Mouse (Mus musculus) midbrain, postnatal 0 days (tissue): ENCODE data around the gene Inf2. TPM values are rescaled to one million over a fixed set of nuclear protein-coding genes. Genes with fewer than 3 reads are reported as not detected.

ENCODE experiments used
- ATAC-seq: fragments of 200-750 bp; cut with Nextera tagmentation; 2 replicates; pipeline ENCODE4 v1.8.0; 2017; ENCODE audit warnings: moderate number of reproducible peaks, mild to moderate bottlenecking, moderate TSS enrichment, moderate library complexity; ENCODE audit not compliant: low FRiP score
- DNase-seq: peaks from one replicate; pipeline ENCODE4 v3.0.0-alpha.2; 2015; ENCODE audit warnings: low spot score
- H3K27ac ChIP-seq: fragments of 300-500 bp; sonication (generic); 2 replicates; pipeline ENCODE4 v1.5.1; 2014; ENCODE audit warnings: low read depth, mild to moderate bottlenecking, low read length, mixed read lengths
- H3K27me3 ChIP-seq: fragments of 300-500 bp; sonication (generic); 2 replicates; pipeline ENCODE4 v1.6.1; 2014; ENCODE audit warnings: low read length, control low read depth, mixed read lengths; ENCODE audit not compliant: insufficient read depth
- H3K36me3 ChIP-seq: fragments of 300-500 bp; sonication (generic); 2 replicates; pipeline ENCODE4 v1.6.1; 2014; ENCODE audit warnings: low read length, control low read depth, mixed read lengths; ENCODE audit not compliant: insufficient read depth
- H3K4me1 ChIP-seq: fragments of 300-500 bp; sonication (generic); 2 replicates; pipeline ENCODE4 v1.6.1; 2014; ENCODE audit warnings: mild to moderate bottlenecking, control low read depth, antibody characterized with exemption, low read length, mixed read lengths; ENCODE audit not compliant: insufficient read depth
- H3K4me2 ChIP-seq: fragments of 300-500 bp; sonication (generic); 2 replicates; pipeline ENCODE4 v1.6.1; 2014; ENCODE audit warnings: low read depth, mild to moderate bottlenecking, low read length, mixed read lengths; ENCODE audit not compliant: poor library complexity, severe bottlenecking
- H3K4me3 ChIP-seq: fragments of 300-500 bp; sonication (generic); 2 replicates; pipeline ENCODE4 v1.5.1; 2014; ENCODE audit warnings: low read depth, mild to moderate bottlenecking, low read length, moderate library complexity
- H3K9ac ChIP-seq: fragments of 300-500 bp; sonication (generic); replicated peaks from 2 replicates; pipeline ENCODE4 v1.6.1; 2014; ENCODE audit warnings: mild to moderate bottlenecking, low read length, moderate library complexity, mixed read lengths; ENCODE audit not compliant: poor library complexity, severe bottlenecking
- H3K9me3 ChIP-seq: fragments of 300-500 bp; sonication (generic); 2 replicates; pipeline ENCODE4 v1.6.1; 2016; ENCODE audit warnings: low read length, control low read depth
- CTCF ChIP-seq: IDR thresholded peaks from 2 replicates; pipeline ENCODE4 v1.5.1; 2016; ENCODE audit warnings: antibody characterized with exemption, mild to moderate bottlenecking
- WGBS: fragments of 180-500 bp; shearing (Covaris S2); extraction: QIAGEN DNeasy Blood & Tissue Kit; methylation state at CpG from one replicate; pipeline ENCODE4 v1.1.7; 2014; 5-methylcytosine and 5-hydroxymethylcytosine counted together
- polyA plus RNA-seq: library from polyadenylated mRNA; unstranded; fragments of >200 nt; fragmentation: Nextera tagmentation; extraction: Ambion mirVana; gene quantifications from 2 replicates; pipeline ENCODE4 v1.2.1, GENCODE M21; 2015
- total RNA-seq: library from RNA; depleted of rRNA; stranded (reverse); fragments of >200 nt; gene quantifications from 2 replicates; pipeline ENCODE4 v1.2.3, GENCODE M21; 2014

Inf2 gene
- total and polyA plus RNA-seq, 2 experiments from 2014 or later, result 1.3 to 3.6 TPM

DNA sequence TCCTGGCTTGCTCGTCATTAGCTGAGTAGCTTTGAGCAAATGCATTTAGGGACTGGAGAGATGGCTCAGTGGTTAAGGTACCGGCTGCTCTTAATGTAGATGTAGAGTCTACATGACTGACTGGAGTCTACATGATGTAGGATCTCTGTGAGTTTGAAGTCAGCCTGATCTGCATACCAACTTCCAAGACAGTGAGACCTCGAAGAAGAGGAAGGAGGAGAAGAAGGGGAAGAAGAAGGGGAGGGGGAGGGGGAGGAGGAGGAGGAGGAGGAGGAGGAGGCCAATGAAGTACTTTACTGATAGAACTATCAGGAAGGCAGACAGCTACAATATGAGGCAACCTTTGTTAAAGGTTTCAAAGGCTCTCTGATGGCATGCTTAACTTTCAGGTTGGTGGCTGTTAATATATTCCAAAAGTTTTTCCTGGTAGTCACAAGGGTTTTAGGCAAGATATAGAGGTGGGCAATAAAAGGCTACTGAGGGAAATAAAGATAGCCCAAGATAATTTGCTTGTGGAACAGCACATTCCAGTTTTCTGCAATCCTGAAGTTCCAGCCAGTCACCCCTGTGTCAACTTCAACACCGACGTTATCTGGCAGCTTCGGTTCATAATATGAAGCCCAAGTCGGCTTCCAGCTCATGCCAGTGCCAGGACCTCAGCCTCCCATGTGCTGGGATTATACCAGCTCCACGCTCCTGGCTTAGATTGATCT, 13.2 kb upstream of the Inf2 start:
- DNase-seq, result no peak
- 77% methylated on average over 8 of the region's 8 CpGs for WGBS

DNA sequence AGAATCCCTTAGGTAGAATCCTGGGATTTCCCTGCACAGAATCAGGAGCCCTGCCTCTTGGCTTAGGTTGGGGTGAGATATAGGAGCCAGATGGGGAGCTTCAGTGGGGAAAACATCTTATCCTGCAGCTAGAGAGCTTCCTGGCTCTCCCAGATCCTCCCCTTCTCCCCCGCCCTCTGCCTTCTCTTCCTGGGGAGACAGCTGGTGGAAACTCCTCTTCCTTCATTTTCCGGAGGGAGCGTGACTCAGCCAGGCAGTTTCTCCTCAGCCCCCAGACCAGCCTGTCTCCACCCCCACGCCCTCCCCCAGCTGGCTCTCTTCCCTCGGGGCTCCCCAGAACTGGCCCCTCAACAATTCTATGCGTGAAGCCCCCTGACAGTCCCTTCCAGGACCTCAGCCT, 12.2 kb upstream of the Inf2 start:
- ATAC-seq (no peak), DNase-seq (no peak)
- Histone ChIP-seq H3K27ac (no peak overlapping the region), H3K9ac (peak overlapping the region; percentile 24; the same call in 1 of the 2 replicates), H3K4me2 (no peak overlapping the region), H3K4me1 (no peaks in the 10 kb centered on the region), H3K27me3 (no peaks in the 10 kb centered on the region), H3K36me3 (no peaks in the 10 kb centered on the region), H3K4me3 (no peak overlapping the region), H3K9me3 (no peaks in the 10 kb centered on the region)
- no peak for TF ChIP-seq CTCF
- 15% methylated on average over 5 of the region's 6 CpGs for WGBS

More for the DNA sequence above, 13.2 kb upstream of the Inf2 start:
- Histone ChIP-seq H3K4me3 (no peak overlapping the region), H3K27ac (no peak overlapping the region), H3K9ac (no peak overlapping the region), H3K4me2 (no peak overlapping the region), H3K36me3 (no peaks in the 10 kb centered on the region), H3K9me3 (no peaks in the 10 kb centered on the region), H3K27me3 (no peaks in the 10 kb centered on the region), H3K4me1 (no peaks in the 10 kb centered on the region)
- no peak for TF ChIP-seq CTCF
- ATAC-seq, result no peak

DNA sequence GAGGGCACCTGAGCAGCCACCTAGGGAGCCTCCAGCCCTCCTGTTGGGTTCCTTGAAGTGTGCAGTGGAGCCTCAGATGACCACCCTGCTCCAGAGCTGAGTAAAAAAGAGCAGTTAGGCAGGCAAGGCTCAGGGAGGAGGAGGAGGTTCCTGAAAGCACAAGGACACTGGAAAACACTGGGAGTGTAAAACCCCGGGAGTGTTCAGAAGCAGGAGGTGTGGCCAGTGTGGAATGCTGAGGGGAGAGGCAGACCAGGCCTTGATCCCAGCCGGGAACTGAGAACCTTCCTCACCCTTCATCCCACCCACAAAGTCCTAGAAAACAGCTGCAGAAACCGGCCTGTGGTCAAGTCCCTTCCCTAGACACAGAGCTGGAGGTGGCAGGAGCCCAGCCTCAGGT, 11.8 kb upstream of the Inf2 start:
- TF ChIP-seq CTCF, result no peak
- Histone ChIP-seq H3K9me3 (no peaks in the 10 kb centered on the region), H3K4me3 (no peak overlapping the region), H3K27ac (no peak overlapping the region), H3K27me3 (no peaks in the 10 kb centered on the region), H3K4me2 (no peak overlapping the region), H3K36me3 (no peaks in the 10 kb centered on the region), H3K4me1 (no peaks in the 10 kb centered on the region), H3K9ac (no peak overlapping the region)
- 14% methylated on average over 3 of the region's 3 CpGs for WGBS
- ATAC-seq (no peak), DNase-seq (no peak)

DNA sequence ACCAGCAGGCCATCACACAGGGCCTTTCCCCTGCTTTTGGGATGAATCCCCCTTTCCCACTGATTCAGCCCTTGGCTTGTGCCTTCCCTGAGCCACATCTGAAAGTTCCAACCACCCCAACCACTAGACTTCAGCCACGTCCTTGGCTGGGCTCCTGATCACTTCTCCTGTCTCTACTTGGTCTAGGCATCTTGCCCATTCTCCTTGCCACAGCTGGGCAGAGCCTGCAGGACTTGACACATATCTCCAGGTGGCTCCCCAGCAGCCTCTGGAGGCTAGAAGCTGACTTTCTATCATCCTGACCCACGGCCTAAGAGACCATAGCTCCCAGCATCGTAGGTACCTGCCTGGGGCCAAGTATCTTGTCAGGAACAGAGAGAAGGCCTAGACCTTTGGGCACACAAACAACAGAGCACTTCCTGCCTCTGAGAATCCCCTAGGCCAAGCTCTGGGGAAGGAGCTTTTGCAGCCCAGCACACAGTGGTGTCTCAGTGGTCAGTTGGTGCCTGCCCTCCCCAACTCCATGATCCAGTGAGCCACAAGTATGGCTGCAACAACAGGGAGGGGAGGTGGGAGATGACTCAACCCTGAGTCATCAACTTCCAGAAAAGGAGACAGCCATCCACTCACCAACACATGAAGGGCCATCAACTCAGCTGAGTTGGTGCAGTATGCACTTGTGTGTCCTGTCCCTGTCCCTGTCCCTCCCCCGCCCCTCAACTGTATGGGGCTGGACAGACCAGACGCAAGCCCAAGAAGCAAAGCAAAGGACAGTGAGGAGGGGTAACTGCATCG, 10.1 kb upstream of the Inf2 start:
- DNase-seq, result no peak
- Histone ChIP-seq H3K9me3 (no peaks in the 10 kb centered on the region), H3K36me3 (no peaks in the 10 kb centered on the region), H3K27me3 (no peaks in the 10 kb centered on the region), H3K27ac (no peak overlapping the region), H3K4me1 (no peaks in the 10 kb centered on the region), H3K4me3 (no peak overlapping the region), H3K9ac (no peak overlapping the region), H3K4me2 (no peak overlapping the region)
- no peak for ATAC-seq
- 78% methylated on average over 6 of the region's 6 CpGs for WGBS
- TF ChIP-seq CTCF, result no peak

DNA sequence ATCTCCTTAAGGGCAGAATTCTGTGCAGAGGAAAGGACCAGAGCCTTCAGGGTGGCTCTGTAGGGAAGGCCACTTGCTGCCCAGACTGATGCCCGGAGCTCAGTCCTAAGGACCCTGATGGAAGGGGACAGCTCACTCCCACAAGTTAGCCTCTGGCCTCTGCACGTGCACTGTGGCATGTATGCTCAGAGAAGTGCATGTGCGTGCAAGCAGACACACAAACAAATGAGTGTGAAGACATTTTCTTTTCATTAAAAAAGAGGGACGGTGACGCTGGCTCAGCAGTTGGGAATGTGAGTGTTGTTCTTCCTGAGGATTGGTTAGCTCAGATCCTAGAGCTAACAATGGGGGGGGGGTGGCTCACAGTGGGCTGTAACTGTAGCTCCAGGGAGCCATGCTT, 9.2 kb upstream of the Inf2 start:
- no peaks in the 10 kb centered on the region for H3K9me3 ChIP-seq
- DNase-seq (no peak), ATAC-seq (no peak)
- no peak overlapping the region for H3K4me2 ChIP-seq
- no peaks in the 10 kb centered on the region for H3K4me1 ChIP-seq
- no peak overlapping the region for H3K9ac ChIP-seq
- H3K27me3 ChIP-seq, result no peaks in the 10 kb centered on the region
- H3K27ac ChIP-seq, result no peak overlapping the region
- TF ChIP-seq CTCF, result no peak
- 43% methylated on average over 5 of the region's 5 CpGs for WGBS
- no peak overlapping the region for H3K4me3 ChIP-seq
- H3K36me3 ChIP-seq, result no peaks in the 10 kb centered on the region

DNA sequence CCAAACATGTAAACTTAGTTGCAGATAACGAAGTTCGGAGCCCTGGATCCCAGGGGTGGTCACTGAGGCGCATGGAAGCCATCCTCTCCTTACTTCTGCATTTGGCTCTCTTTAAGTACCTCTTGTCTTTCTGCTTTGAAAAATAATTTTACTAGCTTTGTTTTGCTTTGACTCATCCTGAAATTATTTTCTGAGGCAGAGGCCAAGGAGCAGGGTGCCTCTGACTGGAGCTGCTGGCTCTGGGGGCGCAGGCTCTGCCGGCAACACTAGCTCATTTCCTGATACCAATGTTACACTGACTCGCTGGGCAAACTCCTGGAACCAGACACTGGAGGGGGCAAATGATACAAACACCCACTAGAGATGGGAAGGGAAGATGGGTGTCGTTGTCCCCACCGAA, 8.7 kb upstream of the Inf2 start:
- no peak for TF ChIP-seq CTCF
- WGBS, result 86% methylated on average over 8 of the region's 8 CpGs
- ATAC-seq (no peak), DNase-seq (no peak)
- Histone ChIP-seq H3K9ac (no peak overlapping the region), H3K36me3 (no peaks in the 10 kb centered on the region), H3K4me3 (no peak overlapping the region), H3K27me3 (no peaks in the 10 kb centered on the region), H3K4me1 (no peaks in the 10 kb centered on the region), H3K9me3 (no peaks in the 10 kb centered on the region), H3K27ac (no peak overlapping the region), H3K4me2 (no peak overlapping the region)
